Comparison of ENCODE assay signal across 20 mouse cellular contexts in the genomic region with DNA sequence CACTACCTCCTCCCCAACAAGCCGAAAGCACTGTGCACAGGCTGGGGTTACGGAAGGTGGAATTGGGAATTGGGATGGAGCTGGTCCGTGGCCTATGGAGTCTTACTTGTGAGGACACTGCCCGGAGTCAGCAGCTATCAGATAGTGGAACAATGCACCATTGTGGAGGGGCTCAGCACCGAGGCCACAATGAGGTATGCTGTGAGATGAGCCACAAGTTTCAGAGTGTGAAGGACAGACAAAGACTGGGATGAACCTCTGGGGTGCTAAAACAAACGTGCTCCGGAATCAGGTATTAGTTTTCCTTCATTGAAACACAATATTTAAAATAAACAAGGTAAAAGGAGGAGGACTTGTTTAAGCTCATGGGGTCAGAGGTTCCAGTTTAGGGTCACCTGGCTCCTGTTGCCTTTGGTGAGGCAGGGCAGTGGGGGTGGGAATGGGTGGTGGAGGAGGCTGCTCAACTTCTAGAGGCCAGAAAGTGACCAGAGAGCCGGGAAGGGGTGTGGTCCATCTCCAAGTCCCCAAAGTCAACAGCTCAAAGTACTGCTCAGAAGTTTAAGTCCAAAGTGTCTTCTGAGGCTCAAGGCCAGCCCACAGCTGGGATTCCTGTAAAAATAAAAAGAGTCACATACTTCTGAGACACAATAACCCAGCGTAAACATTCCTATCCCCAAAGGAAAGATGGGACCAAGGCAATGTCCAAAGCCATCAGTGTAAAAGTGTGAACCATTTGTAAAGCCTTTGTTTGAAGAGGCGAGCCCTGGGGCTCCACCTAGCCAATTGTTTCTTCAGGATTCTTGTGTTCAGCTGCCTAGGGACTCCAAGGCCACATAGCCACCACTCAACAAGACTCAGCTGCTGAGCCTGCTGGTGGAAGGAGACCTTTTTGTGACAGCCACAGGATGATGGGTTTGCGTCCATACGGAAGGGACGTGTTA.
"Had no signal": no experiment of that assay in that cellular context is flagged by ENCODE, and none has a peak within 500 bp of the region (broad histone marks: within the 10 kb centered on the region; RNA-seq: fewer than 3 reads in every experiment).

No protein-coding gene starts in this region.

- H3K4me1 ChIP-seq: intestine, embryonic 15.5 days; limb, embryonic 12.5 days; limb, embryonic 15.5 days; liver, embryonic 12.5 days; liver, embryonic 15.5 days; lung, embryonic 15.5 days; megakaryocyte, embryonic 14.5 days; midbrain, embryonic 10.5 days; midbrain, embryonic 13.5 days had no signal

- H3K27me3 ChIP-seq: intestine, embryonic 15.5 days; limb, embryonic 15.5 days; liver, embryonic 12.5 days; liver, embryonic 15.5 days; lung, embryonic 15.5 days; midbrain, embryonic 13.5 days had no signal

- H3K36me3 ChIP-seq: intestine, embryonic 15.5 days; limb, embryonic 12.5 days; limb, embryonic 15.5 days; liver, embryonic 12.5 days; liver, embryonic 15.5 days; lung, embryonic 15.5 days; midbrain, embryonic 10.5 days; midbrain, embryonic 13.5 days had no signal

- H3K4me3 ChIP-seq: intestine, embryonic 15.5 days; limb, embryonic 12.5 days; limb, embryonic 15.5 days; liver, embryonic 12.5 days; liver, embryonic 15.5 days; lung, embryonic 15.5 days; megakaryocyte, embryonic 14.5 days; midbrain, embryonic 10.5 days; midbrain, embryonic 13.5 days; myocyte had no signal

- ATAC-seq: intestine, embryonic 15.5 days; liver, embryonic 12.5 days; midbrain, embryonic 13.5 days; midbrain, embryonic 16.5 days had no signal

- H3K9me3 ChIP-seq: intestine, embryonic 15.5 days; limb, embryonic 12.5 days; limb, embryonic 15.5 days; liver, embryonic 12.5 days; liver, embryonic 15.5 days; lung, embryonic 15.5 days; megakaryocyte, embryonic 14.5 days; midbrain, embryonic 10.5 days; midbrain, embryonic 13.5 days had no signal

- H3K27ac ChIP-seq: intestine, embryonic 15.5 days; limb, embryonic 12.5 days; limb, embryonic 15.5 days; liver, embryonic 12.5 days; liver, embryonic 15.5 days; lung, embryonic 15.5 days; midbrain, embryonic 10.5 days; midbrain, embryonic 13.5 days had no signal

- H3K9ac ChIP-seq: intestine, embryonic 15.5 days; limb, embryonic 12.5 days; limb, embryonic 15.5 days; liver, embryonic 12.5 days; liver, embryonic 15.5 days; lung, embryonic 15.5 days; midbrain, embryonic 13.5 days had no signal

- DNase-seq: kidney, adult 9 months; kidney, postnatal 25 days; left cerebral cortex, postnatal 4 days; lung, adult 18-20 months; lung, postnatal 10 days; lung, postnatal 36 days; right cerebral cortex, postnatal 25 days; spleen, adult 18-20 months; thymus, postnatal 25 days had no signal

- H3K4me2 ChIP-seq: intestine, embryonic 15.5 days; limb, embryonic 12.5 days; limb, embryonic 15.5 days; liver, embryonic 12.5 days; liver, embryonic 15.5 days; lung, embryonic 15.5 days; midbrain, embryonic 13.5 days had no signal
